Mouse (Mus musculus) cerebellum, adult 2 months (tissue): ENCODE results near the gene Dnal1.

Source experiments
- CTCF ChIP-seq: fragments of 200-500 bp; IDR thresholded peaks from 2 replicates; pipeline ENCODE4 v1.5.1; 2011; ENCODE audit warnings: low read depth, mild to moderate bottlenecking, control low read depth, low read length, moderate library complexity, borderline replicate concordance; ENCODE audit not compliant: insufficient read depth
- POLR2A ChIP-seq: fragments of 200-500 bp; IDR thresholded peaks from 2 replicates; pipeline ENCODE4 v1.6.1; 2011; ENCODE audit warnings: low read length, control low read depth, borderline replicate concordance; ENCODE audit not compliant: insufficient read depth

DNA sequence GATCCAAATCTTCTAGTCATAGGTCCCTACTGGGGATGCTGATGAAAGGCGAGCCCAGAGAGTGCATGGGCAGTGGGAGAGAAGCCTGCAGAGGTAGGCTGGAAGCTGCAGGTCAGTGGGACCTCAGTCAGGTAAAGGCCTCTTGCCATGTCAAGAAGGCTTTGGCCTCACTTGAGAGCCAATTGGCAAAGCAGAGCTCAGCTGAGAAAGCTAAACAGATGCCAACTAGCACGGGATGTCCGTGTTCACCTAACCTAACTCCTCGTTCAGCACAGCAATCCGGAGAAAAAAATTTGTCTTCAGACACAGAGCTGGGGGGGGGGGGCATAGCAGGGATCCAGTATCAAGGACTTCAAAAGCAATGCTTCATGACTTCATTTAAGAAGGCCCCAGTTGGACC, 70.8 kb downstream of the Dnal1 start:
- no peak for TF ChIP-seq CTCF
- no peak for TF ChIP-seq POLR2A
